Mouse (Mus musculus): Measurements from ENCODE around the gene Kcnt1. TPM values are rescaled to one million over a fixed set of nuclear protein-coding genes. Genes with fewer than 3 reads are reported as not detected.

Kcnt1 gene
- total and polyA plus RNA-seq, 2 experiments from 2014 or later: 0.27 to 1.0 TPM

DNA sequence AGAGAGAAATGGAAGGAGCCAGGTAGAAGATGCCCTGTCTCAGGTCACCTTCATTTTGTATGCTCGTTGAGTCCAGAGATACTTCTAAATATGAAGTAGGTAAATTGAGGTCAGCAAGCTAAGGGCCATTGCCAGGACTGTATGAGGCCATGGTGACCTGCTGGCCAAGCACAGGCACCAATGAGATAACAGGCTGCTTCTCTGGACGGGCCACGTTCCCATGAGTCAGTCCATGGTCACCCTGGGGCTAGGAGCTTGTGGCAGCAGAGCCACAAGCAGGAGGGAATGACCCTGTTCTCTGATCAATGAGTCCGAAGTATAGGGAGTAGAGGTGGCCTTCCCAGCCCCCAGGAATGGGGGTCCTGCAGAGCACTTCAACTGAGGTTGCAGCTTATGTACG is 51.3 kb downstream of the Kcnt1 start:
- Histone ChIP-seq H3K9me3 (replicated peaks; ENCODE audit: control insufficient read depth, low read length) (no peaks in the 10 kb centered on the region), H3K4me2 (ENCODE audit: low read depth, low read length) (no peak overlapping the region), H3K36me3 (replicated peaks; ENCODE audit: control insufficient read depth, insufficient read depth, low read length) (no peaks in the 10 kb centered on the region), H3K4me3 (ENCODE audit: low read depth, low read length) (no peak overlapping the region), H3K4me1 (ENCODE audit: control insufficient read depth, insufficient read depth) (no peaks in the 10 kb centered on the region), H3K27ac (ENCODE audit: low read depth) (no peak overlapping the region), H3K9ac (replicated peaks; ENCODE audit: low read depth, low read length) (no peak overlapping the region), H3K27me3 (ENCODE audit: control insufficient read depth, insufficient read depth, low read length) (no peaks in the 10 kb centered on the region)
- ATAC-seq (ENCODE audit: insufficient read depth, low read depth): no peak
- DNase-seq (ENCODE audit: low spot score): no peak
- 81% methylated on average over 5 of the region's 5 CpGs for WGBS
- TF ChIP-seq CTCF (IDR thresholded peaks at IDR 0.05; ENCODE audit: low read depth): no peak

- 79% methylated on average over 2 of the region's 2 CpGs for WGBS
- no peaks in the 10 kb centered on the region for H3K27me3 ChIP-seq (ENCODE audit: control insufficient read depth, insufficient read depth, low read length)
- ATAC-seq (ENCODE audit: insufficient read depth, low read depth) (no peak), DNase-seq (ENCODE audit: low spot score) (no peak)
- H3K4me2 ChIP-seq (ENCODE audit: low read depth, low read length): no peak overlapping the region
- H3K4me3 ChIP-seq (ENCODE audit: low read depth, low read length): no peak overlapping the region
- no peak for TF ChIP-seq CTCF (IDR thresholded peaks at IDR 0.05; ENCODE audit: low read depth)
- TF ChIP-seq EP300 (IDR thresholded peaks at IDR 0.05; ENCODE audit: low read depth): no peak
- no peak overlapping the region for H3K27ac ChIP-seq (ENCODE audit: low read depth)
- H3K9ac ChIP-seq (replicated peaks; ENCODE audit: low read depth, low read length): no peak overlapping the region
- no peaks in the 10 kb centered on the region for H3K36me3 ChIP-seq (replicated peaks; ENCODE audit: control insufficient read depth, insufficient read depth, low read length)
- no peaks in the 10 kb centered on the region for H3K4me1 ChIP-seq (ENCODE audit: control insufficient read depth, insufficient read depth)
- H3K9me3 ChIP-seq (replicated peaks; ENCODE audit: control insufficient read depth, low read length): no peaks in the 10 kb centered on the region
Observed at GRCm38 (mm10) chr2:25918408-25918807, 54.9 kb downstream of the Kcnt1 start.

- no peak; the same call in 1 of the 2 replicates for ATAC-seq (ENCODE audit: insufficient read depth, low read depth)
- H3K27ac ChIP-seq (ENCODE audit: low read depth): no peak overlapping the region
- H3K4me3 ChIP-seq (ENCODE audit: low read depth, low read length): no peak overlapping the region
- peak; percentile 23 for DNase-seq (ENCODE audit: low spot score)
- no peak overlapping the region for H3K9ac ChIP-seq (replicated peaks; ENCODE audit: low read depth, low read length)
- H3K4me2 ChIP-seq (ENCODE audit: low read depth, low read length): no peak overlapping the region
- TF ChIP-seq CTCF (IDR thresholded peaks at IDR 0.05; ENCODE audit: low read depth): no peak
- no peak for TF ChIP-seq EP300 (IDR thresholded peaks at IDR 0.05; ENCODE audit: low read depth)
- no peaks in the 10 kb centered on the region; the same call in 1 of the 2 replicates for H3K36me3 ChIP-seq (replicated peaks; ENCODE audit: control insufficient read depth, insufficient read depth, low read length)
- no peaks in the 10 kb centered on the region for H3K4me1 ChIP-seq (ENCODE audit: control insufficient read depth, insufficient read depth)
- WGBS: 48% methylated on average over 3 of the region's 3 CpGs
- no peaks in the 10 kb centered on the region for H3K9me3 ChIP-seq (replicated peaks; ENCODE audit: control insufficient read depth, low read length)
- no peaks in the 10 kb centered on the region for H3K27me3 ChIP-seq (ENCODE audit: control insufficient read depth, insufficient read depth, low read length)
Observed at GRCm38 (mm10) chr2:25919972-25920371, 56.4 kb downstream of the Kcnt1 start.

GRCm38 (mm10) chr2:25923799-25924198 is 60.3 kb downstream of the Kcnt1 start:
- Histone ChIP-seq H3K9me3 (replicated peaks; ENCODE audit: control insufficient read depth, low read length) (no peaks in the 10 kb centered on the region), H3K4me1 (ENCODE audit: control insufficient read depth, insufficient read depth) (no peaks in the 10 kb centered on the region), H3K27ac (ENCODE audit: low read depth) (no peak overlapping the region), H3K9ac (replicated peaks; ENCODE audit: low read depth, low read length) (no peak overlapping the region), H3K4me2 (ENCODE audit: low read depth, low read length) (no peak overlapping the region), H3K27me3 (ENCODE audit: control insufficient read depth, insufficient read depth, low read length) (no peaks in the 10 kb centered on the region), H3K36me3 (replicated peaks; ENCODE audit: control insufficient read depth, insufficient read depth, low read length) (peaks cover 7% of the 10 kb centered on the region; the same call in 1 of the 2 replicates), H3K4me3 (ENCODE audit: low read depth, low read length) (no peak overlapping the region)
- WGBS: 66% methylated on average over 2 of the region's 2 CpGs
- no peak for TF ChIP-seq EP300 (IDR thresholded peaks at IDR 0.05; ENCODE audit: low read depth)
- no peak for TF ChIP-seq CTCF (IDR thresholded peaks at IDR 0.05; ENCODE audit: low read depth)
- DNase-seq (ENCODE audit: low spot score) (no peak), ATAC-seq (ENCODE audit: insufficient read depth, low read depth) (no peak)

DNA sequence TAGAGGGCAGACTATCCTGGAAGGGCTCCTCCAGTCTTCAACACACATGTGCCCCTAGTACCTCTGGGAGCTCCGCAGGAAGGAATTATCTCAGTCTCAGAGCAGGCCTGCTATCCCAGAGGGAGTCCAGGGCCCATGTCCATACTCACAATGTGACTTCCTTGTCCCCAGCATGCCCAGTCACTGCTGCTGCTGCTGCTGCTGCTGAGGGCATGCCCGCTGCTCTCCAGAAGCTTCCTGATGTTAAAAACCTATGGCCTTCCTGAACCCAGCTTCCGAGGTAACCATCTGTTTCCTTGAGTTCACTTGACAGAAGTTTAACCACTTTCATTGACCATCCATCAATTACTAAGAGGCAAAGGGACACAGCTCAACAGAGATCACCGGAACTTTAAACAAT is 61.4 kb downstream of the Kcnt1 start:
- Histone ChIP-seq H3K4me3 (ENCODE audit: low read depth, low read length) (no peak overlapping the region), H3K4me1 (ENCODE audit: control insufficient read depth, insufficient read depth) (no peaks in the 10 kb centered on the region), H3K9ac (replicated peaks; ENCODE audit: low read depth, low read length) (no peak overlapping the region), H3K27ac (ENCODE audit: low read depth) (no peak overlapping the region), H3K27me3 (ENCODE audit: control insufficient read depth, insufficient read depth, low read length) (no peaks in the 10 kb centered on the region), H3K9me3 (replicated peaks; ENCODE audit: control insufficient read depth, low read length) (no peaks in the 10 kb centered on the region), H3K36me3 (replicated peaks; ENCODE audit: control insufficient read depth, insufficient read depth, low read length) (peaks cover 13% of the 10 kb centered on the region), H3K4me2 (ENCODE audit: low read depth, low read length) (no peak overlapping the region)
- TF ChIP-seq CTCF (IDR thresholded peaks at IDR 0.05; ENCODE audit: low read depth) (no peak), EP300 (IDR thresholded peaks at IDR 0.05; ENCODE audit: low read depth) (no peak)
- 94% methylated on average over 4 of the region's 4 CpGs for WGBS
- ATAC-seq (ENCODE audit: insufficient read depth, low read depth) (no peak), DNase-seq (ENCODE audit: low spot score) (no peak)

DNA sequence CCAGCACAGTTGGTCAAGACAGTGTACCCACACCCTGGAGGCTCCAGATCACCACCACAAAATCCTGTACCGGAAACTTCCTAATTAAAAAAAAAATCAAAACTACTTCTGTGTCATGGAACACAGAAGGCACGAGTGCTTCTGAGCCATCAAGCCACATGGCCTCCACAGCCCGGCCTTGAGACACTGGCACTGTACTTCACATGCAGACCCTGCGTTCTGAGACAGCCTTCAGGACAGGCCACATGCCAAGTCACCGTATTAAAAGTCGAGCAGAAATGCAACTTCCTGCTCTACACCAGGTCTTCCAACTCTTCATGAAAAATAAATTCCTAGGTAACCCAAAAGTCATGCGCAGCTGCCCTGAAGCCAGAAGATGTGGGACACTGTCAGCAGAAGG is 64.3 kb downstream of the Kcnt1 start:
- Histone ChIP-seq H3K4me1 (ENCODE audit: control insufficient read depth, insufficient read depth) (no peaks in the 10 kb centered on the region), H3K4me2 (ENCODE audit: low read depth, low read length) (no peak overlapping the region), H3K9me3 (replicated peaks; ENCODE audit: control insufficient read depth, low read length) (no peaks in the 10 kb centered on the region), H3K9ac (replicated peaks; ENCODE audit: low read depth, low read length) (no peak overlapping the region), H3K27ac (ENCODE audit: low read depth) (no peak overlapping the region), H3K4me3 (ENCODE audit: low read depth, low read length) (no peak overlapping the region), H3K36me3 (replicated peaks; ENCODE audit: control insufficient read depth, insufficient read depth, low read length) (peaks cover 39% of the 10 kb centered on the region), H3K27me3 (ENCODE audit: control insufficient read depth, insufficient read depth, low read length) (no peaks in the 10 kb centered on the region)
- DNase-seq (ENCODE audit: low spot score): no peak
- WGBS: 86% methylated on average over 7 of the region's 7 CpGs
- TF ChIP-seq CTCF (IDR thresholded peaks at IDR 0.05; ENCODE audit: low read depth) (no peak), EP300 (IDR thresholded peaks at IDR 0.05; ENCODE audit: low read depth) (no peak)
- no peak for ATAC-seq (ENCODE audit: insufficient read depth, low read depth)

Data from heart, postnatal 0 days (tissue).